Mouse (Mus musculus): ENCODE data around the gene Magi1.

The Magi1 gene

DNA sequence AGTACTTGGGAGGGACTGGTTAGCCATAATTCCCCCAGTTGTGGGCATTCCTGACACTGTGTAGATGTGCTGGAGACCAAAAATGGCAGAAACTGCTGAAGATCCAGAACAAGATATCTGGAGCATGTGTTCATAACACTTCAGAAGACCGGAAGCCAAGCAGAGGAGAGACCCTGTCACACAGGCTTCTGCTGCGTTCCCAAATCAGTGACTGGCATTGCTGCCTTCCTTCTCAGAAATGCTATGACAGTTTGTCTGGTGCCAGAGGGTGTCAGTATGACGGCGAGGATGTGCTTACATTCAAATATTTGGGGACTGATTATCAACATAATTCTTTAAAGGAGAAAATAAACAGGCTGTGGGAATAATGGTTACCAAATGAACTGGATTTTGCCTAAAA is 373.7 kb downstream of the Magi1 start:
- DNase-seq (ENCODE audit: low read depth, low spot score) = no peak
- H3K36me3 ChIP-seq (ENCODE audit: control insufficient read depth, insufficient read depth, low read length, poor library complexity, severe bottlenecking) = no peaks in the 10 kb centered on the region
- no peaks in the 10 kb centered on the region for H3K27me3 ChIP-seq (ENCODE audit: control insufficient read depth, insufficient read depth, low read length, poor library complexity, severe bottlenecking)

DNA sequence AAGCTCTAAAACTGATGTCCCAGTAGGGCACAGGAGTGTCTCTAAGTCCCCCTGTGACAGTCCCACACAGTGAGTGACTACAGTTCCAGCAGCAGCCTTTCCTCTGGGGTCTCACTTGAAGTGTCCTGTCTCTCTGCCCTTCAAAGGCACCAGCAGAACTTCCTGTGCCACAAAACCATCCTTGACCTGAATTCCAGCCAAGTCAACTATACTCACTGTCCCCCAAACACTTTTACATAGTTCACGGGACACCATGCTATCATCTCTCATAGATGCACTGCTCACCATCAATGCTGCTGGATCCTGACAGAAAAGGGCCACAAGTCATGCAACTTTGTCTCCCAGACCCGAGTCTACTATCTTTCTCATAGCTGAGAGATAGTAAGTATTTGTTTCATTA is 378.7 kb downstream of the Magi1 start:
- no peaks in the 10 kb centered on the region for H3K27me3 ChIP-seq (ENCODE audit: control insufficient read depth, insufficient read depth, low read length, poor library complexity, severe bottlenecking)
- DNase-seq (ENCODE audit: low read depth, low spot score) = no peak
- H3K36me3 ChIP-seq (ENCODE audit: control insufficient read depth, insufficient read depth, low read length, poor library complexity, severe bottlenecking) = no peaks in the 10 kb centered on the region

DNA sequence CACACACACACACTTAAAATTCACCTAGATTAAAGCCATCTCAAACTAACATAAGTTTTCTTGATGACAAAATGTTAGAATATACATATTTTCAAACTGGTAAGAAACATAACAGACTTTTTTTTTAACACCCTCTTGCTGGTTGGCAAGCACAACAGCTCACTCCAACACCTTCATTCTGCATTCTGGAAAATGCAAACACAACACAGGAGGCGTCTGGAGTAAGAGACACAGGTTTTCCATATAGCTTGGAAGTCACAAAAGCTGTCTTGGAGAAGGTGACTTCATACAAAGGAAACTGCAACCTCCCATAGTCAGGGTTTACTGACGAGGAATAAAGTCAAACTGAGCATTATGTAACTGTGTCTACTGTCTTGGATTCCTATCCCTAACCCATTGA is 381.5 kb downstream of the Magi1 start:
- no peak for DNase-seq (ENCODE audit: low read depth, low spot score)
- Histone ChIP-seq H3K27me3 (ENCODE audit: control insufficient read depth, insufficient read depth, low read length, poor library complexity, severe bottlenecking) (no peaks in the 10 kb centered on the region), H3K36me3 (ENCODE audit: control insufficient read depth, insufficient read depth, low read length, poor library complexity, severe bottlenecking) (no peaks in the 10 kb centered on the region)

DNA sequence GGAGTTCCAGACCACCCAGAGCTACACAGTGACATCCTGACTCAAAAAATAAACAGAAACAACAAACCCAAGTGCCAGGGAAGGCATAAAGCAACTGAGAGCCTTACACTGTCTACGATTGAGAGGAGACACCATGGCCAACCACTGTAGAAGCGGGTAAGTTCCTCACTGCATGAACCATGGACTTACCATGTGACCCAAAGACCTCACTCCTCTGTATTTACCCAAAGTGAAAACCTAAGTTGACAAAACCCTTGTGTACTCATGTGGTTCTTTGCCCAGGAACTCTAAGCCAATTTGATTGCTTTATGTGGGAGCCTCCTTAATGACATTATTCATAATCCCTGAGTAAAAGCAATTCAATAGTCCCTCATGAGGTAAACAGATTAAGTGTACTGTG is 382.3 kb downstream of the Magi1 start:
- DNase-seq (ENCODE audit: low read depth, low spot score) = no peak
- Histone ChIP-seq H3K36me3 (ENCODE audit: control insufficient read depth, insufficient read depth, low read length, poor library complexity, severe bottlenecking) (no peaks in the 10 kb centered on the region), H3K27me3 (ENCODE audit: control insufficient read depth, insufficient read depth, low read length, poor library complexity, severe bottlenecking) (no peaks in the 10 kb centered on the region)

DNA sequence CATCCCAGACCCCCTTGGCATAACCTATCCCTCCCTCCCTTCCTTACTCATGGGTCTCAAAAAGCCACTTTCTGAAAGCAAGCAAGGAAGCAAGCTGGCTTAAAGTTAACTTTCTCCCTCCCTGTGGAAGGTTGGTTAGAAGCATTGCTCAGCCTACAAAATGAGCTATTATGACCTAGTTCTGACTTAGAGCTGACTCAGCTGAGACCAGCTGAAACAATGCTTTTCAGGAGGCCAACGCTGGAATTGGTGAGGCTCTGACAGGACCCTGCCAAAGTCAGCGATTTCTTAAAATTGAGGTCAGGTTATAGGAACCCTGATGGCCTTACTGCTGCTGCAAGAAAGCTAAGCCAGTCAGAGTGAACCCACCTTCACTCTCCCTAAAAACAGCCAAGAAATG is 386.2 kb downstream of the Magi1 start:
- DNase-seq (ENCODE audit: low read depth, low spot score) = no peak
- no peaks in the 10 kb centered on the region for H3K27me3 ChIP-seq (ENCODE audit: control insufficient read depth, insufficient read depth, low read length, poor library complexity, severe bottlenecking)
- H3K36me3 ChIP-seq (ENCODE audit: control insufficient read depth, insufficient read depth, low read length, poor library complexity, severe bottlenecking) = no peaks in the 10 kb centered on the region

DNA sequence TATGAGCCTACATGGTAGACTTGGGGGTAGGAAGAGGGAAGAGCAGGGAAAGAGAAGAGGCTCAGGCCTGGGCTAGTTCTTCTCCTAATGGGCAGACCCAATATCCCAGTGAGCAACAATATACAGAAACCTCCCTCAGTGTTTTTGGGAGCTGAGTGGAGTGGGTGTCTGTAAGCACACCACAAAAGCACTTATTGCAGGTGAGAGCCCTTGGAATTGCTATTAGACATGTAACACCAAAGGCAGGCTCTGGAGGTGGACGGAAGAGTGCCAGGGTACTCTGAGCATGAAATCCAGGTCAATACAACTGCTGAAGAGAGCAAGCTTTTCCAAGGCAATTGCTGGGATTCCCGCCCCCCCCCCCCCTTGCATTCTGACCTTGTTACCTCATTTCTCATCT is 388.0 kb downstream of the Magi1 start:
- Histone ChIP-seq H3K27me3 (ENCODE audit: control insufficient read depth, insufficient read depth, low read length, poor library complexity, severe bottlenecking) (no peaks in the 10 kb centered on the region), H3K36me3 (ENCODE audit: control insufficient read depth, insufficient read depth, low read length, poor library complexity, severe bottlenecking) (no peaks in the 10 kb centered on the region)
- no peak for DNase-seq (ENCODE audit: low read depth, low spot score)

DNA sequence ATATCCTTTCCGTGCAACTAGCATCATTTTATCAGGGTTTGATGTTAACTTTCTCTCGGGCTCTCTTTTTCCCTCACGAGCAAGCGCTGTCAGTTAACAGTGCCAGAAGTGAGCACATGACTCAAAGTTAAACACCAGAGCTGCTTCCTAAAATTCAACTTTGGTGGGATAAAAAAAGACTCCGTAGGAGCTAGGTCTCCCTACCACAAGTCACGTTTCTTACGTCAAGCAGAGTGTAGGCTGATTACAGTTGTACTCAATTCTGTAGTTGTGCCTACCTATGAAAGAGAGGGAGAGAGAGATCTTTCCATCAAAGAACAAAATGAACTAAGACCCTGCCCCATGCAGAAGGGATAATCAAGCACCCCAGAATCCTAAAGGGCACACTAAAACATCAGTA is 389.8 kb downstream of the Magi1 start:
- H3K36me3 ChIP-seq (ENCODE audit: control insufficient read depth, insufficient read depth, low read length, poor library complexity, severe bottlenecking) = no peaks in the 10 kb centered on the region
- no peaks in the 10 kb centered on the region for H3K27me3 ChIP-seq (ENCODE audit: control insufficient read depth, insufficient read depth, low read length, poor library complexity, severe bottlenecking)
- DNase-seq (ENCODE audit: low read depth, low spot score) = no peak

DNA sequence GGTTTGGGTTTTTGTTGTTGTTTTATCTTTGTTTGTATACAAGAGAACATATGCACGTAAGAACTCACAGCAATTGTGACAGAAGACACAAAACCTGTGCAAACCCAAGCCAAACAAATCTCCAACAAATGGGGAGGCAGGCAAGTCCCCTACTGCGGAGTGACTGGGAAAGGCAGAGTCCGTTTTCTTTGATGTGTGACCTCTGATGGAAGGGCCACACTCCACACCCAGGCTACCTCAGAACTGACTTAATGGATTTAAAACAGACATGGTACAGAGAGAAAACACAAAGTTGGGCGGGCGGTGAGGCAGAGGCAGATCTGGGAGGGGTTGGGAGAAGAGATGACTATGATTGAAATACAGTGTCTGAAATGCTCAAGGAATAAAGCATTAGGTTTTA is 390.8 kb downstream of the Magi1 start:
- Histone ChIP-seq H3K27me3 (ENCODE audit: control insufficient read depth, insufficient read depth, low read length, poor library complexity, severe bottlenecking) (no peaks in the 10 kb centered on the region), H3K36me3 (ENCODE audit: control insufficient read depth, insufficient read depth, low read length, poor library complexity, severe bottlenecking) (no peaks in the 10 kb centered on the region)
- DNase-seq (ENCODE audit: low read depth, low spot score) = no peak

DNA sequence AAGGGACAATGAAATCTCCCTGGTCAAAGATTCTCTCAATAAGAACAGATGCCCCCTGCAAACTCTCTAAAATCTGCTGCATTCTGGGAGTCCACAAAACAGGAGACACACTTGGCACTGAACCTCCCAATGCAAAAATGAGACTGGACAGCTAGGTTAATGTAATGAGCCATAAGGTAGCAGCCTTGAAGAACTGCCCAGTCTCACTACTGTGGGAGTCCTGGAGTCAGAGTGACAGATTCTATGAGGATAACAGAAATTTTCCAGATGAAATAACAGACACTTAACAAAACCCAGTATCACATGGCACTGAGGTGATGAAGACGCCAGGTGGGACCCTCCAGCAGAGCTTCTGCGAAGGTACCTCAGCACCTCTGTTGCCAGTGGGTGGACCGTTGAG is 393.7 kb downstream of the Magi1 start:
- no peaks in the 10 kb centered on the region for H3K36me3 ChIP-seq (ENCODE audit: control insufficient read depth, insufficient read depth, low read length, poor library complexity, severe bottlenecking)
- H3K27me3 ChIP-seq (ENCODE audit: control insufficient read depth, insufficient read depth, low read length, poor library complexity, severe bottlenecking) = no peaks in the 10 kb centered on the region
- no peak for DNase-seq (ENCODE audit: low read depth, low spot score)

DNA sequence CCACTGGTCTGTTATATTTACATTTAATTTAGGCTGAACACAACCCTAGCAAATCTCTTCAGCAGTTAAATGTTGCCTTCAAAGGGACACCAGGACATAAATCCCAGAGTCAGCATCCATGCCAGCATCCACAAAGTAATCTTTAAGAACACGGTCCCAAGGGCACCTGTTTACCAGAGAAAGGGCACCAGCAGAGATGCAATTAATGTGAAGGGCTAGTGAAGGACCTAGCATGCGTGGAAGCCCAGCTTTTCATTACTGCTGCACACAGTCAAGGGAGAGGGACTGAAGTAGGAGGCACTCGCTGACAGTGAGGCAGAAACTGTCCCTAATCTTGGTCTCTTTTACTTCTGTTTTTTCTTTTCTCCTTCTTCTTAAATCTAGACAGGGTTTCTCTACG is 406.4 kb downstream of the Magi1 start:
- H3K36me3 ChIP-seq (ENCODE audit: control insufficient read depth, insufficient read depth, low read length, poor library complexity, severe bottlenecking) = no peaks in the 10 kb centered on the region
- H3K27me3 ChIP-seq (ENCODE audit: control insufficient read depth, insufficient read depth, low read length, poor library complexity, severe bottlenecking) = no peaks in the 10 kb centered on the region; the same call in 1 of the 2 replicates
- no peak for DNase-seq (ENCODE audit: low read depth, low spot score)

DNA sequence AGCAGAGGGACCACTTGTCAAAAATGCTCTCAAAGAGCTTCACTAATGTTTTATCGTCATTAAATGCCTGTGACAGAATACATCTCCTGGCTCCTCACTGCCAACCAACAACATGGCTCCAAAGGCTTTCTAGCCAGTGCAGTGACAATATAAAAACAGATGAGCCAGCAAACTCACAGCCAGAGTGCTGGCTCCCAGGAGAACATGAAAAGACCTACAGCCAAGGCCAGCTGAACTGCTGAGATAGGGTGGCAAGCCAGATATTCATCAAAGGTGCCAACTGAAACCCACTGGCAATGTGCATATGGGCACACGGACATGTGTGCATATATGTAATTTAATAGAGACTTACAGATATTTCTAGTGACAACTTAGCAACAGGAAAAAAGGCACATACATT is 408.8 kb downstream of the Magi1 start:
- H3K27me3 ChIP-seq (ENCODE audit: control insufficient read depth, insufficient read depth, low read length, poor library complexity, severe bottlenecking) = no peaks in the 10 kb centered on the region; the same call in 1 of the 2 replicates
- H3K36me3 ChIP-seq (ENCODE audit: control insufficient read depth, insufficient read depth, low read length, poor library complexity, severe bottlenecking) = no peaks in the 10 kb centered on the region
- DNase-seq (ENCODE audit: low read depth, low spot score) = no peak

DNA sequence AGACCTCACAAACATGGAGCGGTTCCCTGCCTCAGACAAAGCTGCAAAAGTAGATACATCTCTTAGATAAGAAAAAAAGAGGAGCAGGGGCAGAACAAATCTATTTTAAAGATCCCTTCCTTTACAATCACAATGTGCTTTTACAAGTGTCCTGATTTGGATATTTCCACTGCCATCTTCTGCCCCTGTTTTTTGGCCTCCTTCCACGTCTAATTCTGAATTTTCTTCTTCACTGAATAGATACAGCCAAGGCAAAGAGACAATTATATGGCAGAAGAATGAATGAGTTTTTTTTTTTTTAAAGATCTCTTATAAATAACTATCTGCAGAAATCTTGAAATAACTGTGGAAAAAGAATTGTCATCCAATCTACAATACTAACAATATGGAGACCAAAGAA is 409.3 kb downstream of the Magi1 start:
- no peaks in the 10 kb centered on the region for H3K36me3 ChIP-seq (ENCODE audit: control insufficient read depth, insufficient read depth, low read length, poor library complexity, severe bottlenecking)
- no peaks in the 10 kb centered on the region for H3K27me3 ChIP-seq (ENCODE audit: control insufficient read depth, insufficient read depth, low read length, poor library complexity, severe bottlenecking)
- no peak for DNase-seq (ENCODE audit: low read depth, low spot score)

DNA sequence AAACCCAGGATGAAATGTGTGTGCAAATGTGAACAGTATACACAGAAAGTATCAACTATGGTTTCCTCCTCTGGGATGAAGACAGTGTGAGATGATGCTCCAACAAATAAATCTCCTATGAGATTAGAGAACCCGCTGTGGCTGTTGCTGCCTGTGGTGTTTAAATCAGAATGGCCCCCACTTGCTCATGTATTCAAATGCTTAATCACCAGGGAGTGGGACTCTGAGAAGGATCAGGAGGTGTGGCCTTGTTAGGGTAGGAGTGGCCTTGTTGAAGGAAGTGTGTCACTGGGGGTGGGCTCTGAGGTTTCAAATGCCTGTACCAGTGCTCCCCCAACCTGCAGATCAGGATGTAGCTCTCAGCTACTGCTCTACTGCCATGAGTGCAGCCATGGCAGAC is 410.2 kb downstream of the Magi1 start:
- no peaks in the 10 kb centered on the region for H3K27me3 ChIP-seq (ENCODE audit: control insufficient read depth, insufficient read depth, low read length, poor library complexity, severe bottlenecking)
- H3K36me3 ChIP-seq (ENCODE audit: control insufficient read depth, insufficient read depth, low read length, poor library complexity, severe bottlenecking) = no peaks in the 10 kb centered on the region
- DNase-seq (ENCODE audit: low read depth, low spot score) = no peak

DNA sequence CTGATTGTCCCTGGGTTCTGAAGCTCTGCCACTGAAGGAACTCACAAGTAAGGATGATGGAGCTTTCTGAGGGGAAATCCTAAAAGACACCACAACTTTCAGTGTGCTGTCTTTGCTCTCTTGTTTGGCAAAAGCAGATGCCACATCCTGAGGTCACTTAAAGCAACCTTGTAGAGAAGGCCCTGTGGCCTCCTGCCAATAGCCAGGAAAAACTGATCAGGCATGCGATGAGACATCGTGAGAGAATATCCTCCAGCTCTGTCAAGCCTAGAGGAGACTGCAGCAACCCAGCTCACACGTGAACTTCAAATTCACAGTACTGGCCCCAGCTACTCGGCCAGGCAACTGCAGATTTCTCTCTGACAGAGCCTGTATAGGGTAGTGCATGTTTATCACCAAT is 412.2 kb downstream of the Magi1 start:
- Histone ChIP-seq H3K36me3 (ENCODE audit: control insufficient read depth, insufficient read depth, low read length, poor library complexity, severe bottlenecking) (no peaks in the 10 kb centered on the region), H3K27me3 (ENCODE audit: control insufficient read depth, insufficient read depth, low read length, poor library complexity, severe bottlenecking) (no peaks in the 10 kb centered on the region)
- no peak for DNase-seq (ENCODE audit: low read depth, low spot score)

DNA sequence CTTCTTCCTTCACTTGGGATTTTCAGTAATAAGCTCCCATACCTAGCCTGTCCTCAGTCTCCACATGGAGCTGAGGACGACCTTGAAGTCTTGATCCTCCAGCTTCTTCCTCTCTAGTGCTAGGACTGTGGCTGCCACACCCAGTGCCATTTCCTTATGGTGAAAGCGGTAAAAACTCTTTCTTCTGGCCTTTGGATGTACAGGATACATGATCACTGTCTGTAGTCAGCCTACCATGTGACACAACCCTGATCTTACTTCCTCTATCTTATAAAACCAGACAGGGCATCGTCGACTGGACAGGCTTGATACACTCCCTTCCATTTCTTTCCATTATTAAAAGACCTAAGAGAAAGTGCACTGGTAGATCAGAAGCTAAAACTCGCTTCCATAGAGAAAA is 413.7 kb downstream of the Magi1 start:
- DNase-seq (ENCODE audit: low read depth, low spot score) = no peak
- no peaks in the 10 kb centered on the region for H3K36me3 ChIP-seq (ENCODE audit: control insufficient read depth, insufficient read depth, low read length, poor library complexity, severe bottlenecking)
- H3K27me3 ChIP-seq (ENCODE audit: control insufficient read depth, insufficient read depth, low read length, poor library complexity, severe bottlenecking) = no peaks in the 10 kb centered on the region

DNA sequence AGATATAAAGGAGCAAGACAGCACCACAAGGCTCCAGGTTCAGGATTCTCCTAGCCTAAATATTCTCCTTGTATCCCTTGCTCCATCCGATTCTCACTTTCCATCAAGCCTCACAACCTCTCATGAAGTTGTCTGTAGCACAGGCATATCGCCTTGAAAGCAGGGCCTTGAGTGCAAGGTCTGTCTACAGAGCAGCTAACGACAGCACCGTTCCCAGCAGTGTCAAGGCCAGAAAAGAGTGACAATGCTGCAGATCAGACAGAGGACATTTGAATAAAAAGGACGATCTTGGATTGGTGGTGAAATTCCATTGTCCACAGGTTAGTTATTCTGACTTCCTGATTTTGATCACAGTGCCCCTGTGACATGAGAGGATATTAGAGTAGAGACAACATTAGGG is 421.5 kb downstream of the Magi1 start:
- H3K36me3 ChIP-seq (ENCODE audit: control insufficient read depth, insufficient read depth, low read length, poor library complexity, severe bottlenecking) = no peaks in the 10 kb centered on the region
- H3K27me3 ChIP-seq (ENCODE audit: control insufficient read depth, insufficient read depth, low read length, poor library complexity, severe bottlenecking) = no peaks in the 10 kb centered on the region
- DNase-seq (ENCODE audit: low read depth, low spot score) = no peak

DNA sequence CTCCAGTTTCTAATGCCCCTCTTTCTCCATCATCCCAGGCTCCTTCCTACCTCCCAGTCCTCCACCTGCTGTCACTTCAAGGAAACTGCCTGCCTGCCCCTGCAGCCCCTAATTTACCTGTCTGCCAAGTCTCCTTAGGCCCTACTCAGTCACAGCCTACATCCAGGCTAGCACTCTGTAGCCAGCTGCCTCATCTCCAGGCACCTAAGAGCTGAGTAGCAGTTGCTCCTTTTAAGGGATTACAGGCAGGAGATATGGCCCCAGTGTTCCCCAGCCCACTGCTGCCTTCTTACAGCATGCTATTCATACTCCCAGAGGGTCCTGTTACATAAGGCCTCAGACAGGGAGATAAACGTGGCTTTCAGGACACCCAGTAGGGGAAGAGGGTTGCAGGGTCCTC is 426.9 kb downstream of the Magi1 start:
- no peak for DNase-seq (ENCODE audit: low read depth, low spot score)
- Histone ChIP-seq H3K36me3 (ENCODE audit: control insufficient read depth, insufficient read depth, low read length, poor library complexity, severe bottlenecking) (no peaks in the 10 kb centered on the region), H3K27me3 (ENCODE audit: control insufficient read depth, insufficient read depth, low read length, poor library complexity, severe bottlenecking) (no peaks in the 10 kb centered on the region)

Measured in splenic B cell, adult 2 months (primary cell).